Mouse (Mus musculus) retina, postnatal 1 day (tissue): Measurements from ENCODE around the gene Gm11444.

Experiments
- DNase-seq: peaks from one replicate; pipeline ENCODE4 v3.0.0-alpha.2; 2012

Gm11444 gene

DNA sequence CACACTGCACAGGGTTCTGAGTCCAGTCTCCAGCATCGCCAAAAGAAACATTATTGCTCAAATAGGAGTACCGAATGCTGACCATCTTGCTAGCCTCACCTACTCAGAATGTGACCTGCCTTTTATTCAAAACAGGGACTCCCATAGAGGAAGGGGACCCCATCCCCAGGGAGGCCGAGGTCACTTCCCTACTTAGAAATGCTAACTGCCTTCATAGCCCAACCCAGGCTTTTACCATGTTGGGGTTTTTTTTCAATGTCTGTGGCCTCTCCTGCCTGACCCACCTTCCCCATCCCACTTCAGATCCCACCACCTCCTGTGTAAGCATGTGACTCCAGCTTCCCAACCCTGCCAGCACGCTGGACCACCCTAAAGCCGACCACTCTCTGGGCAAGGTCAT lies 38.5 kb downstream of the Gm11444 start:
- no peak for DNase-seq

DNA sequence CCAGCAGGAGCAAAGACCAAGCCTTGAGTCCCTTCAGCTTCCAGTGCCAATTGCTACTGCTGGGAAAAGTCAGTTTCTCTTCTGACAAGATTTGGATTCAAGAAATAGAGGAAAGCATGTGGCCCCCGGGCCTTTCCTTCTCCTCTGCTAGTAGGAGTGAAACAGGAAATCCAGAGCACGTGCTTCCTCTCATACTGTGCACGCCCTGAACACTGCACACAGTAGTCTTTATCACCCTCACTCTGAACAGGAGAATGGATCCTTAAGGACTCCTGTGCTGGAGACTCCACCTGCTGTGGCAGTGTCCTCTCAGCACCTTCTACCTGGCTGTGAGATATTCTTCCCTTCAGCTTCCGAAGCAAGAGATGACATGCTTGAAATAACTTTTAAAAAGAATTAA lies 38.9 kb downstream of the Gm11444 start:
- DNase-seq = no peak

DNA sequence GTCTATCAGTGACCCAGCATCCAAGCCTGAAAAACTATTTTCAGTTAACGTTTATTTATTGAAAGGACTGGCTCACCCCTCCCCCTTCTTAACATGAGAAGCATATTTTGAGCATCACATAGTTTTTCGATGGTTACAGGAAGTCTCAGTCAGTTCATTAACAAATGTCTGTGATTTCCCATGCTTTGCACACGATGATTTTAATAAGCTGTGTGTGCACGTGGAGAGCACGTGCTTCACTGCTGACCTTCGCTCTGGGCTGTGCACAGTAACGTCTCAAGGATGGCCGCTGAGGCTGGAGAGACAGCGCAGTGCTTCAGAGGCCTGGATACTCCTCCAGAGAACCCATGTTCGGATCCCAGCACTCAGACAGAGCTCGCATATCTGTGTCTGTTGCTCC lies 42.8 kb downstream of the Gm11444 start:
- no peak for DNase-seq

DNA sequence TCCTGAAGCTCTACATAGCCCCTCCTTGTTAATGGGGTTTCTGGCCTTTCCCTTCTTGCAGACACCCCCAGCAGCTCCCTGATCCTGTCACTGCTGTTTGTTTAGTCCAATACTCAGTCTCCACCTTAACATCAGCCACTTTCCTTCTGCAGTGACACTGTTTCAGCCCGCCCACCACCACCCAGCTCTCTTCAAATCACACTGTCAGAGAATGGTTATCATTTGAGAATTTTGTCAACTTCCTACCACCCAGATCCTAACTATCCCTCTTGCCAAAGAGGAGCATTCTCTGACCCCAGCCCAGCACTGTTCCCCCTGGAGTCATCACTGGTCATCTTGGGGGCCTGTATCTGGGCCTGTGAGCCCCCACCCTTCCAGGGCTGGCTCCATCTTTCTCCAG lies 44.4 kb downstream of the Gm11444 start:
- no peak for DNase-seq

DNA sequence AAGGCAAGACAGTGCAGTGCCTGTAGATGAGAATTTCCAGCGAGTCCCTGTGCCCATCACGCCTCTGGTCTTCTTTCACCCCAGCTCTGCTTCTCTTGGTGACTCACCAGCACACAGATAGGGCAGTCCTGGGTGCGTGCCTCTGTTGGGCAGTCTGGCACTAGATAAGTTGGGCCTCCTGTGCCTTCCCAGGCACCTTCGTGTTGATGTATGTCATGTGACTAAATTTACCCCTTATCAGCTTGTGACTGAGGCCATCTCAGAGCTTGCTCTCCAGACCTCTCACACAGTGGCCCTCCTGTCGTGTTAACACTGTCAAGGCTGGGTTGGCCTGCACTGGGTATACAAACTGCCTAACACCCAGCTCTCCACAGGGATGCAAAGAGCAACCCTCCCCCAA lies 46.1 kb downstream of the Gm11444 start:
- no peak for DNase-seq

DNA sequence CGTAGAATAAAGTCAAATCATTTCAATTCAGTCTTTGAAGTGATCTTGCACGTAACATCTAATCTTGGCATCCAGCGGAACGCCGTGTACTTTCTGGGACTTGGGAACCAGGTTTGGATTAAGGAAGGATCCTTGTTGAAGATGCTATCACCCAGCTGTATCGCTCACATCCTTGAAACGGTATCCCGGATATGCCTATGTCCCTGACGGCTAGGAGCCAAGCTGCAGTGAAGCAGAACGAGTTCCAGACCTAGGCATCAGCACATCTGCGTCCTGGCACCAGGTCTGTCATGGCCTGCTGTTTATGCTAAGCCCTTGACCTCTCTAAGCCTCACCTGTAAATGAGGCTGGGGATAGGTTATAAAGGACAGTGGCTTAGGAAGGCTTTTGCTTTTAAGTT lies 49.8 kb downstream of the Gm11444 start:
- DNase-seq = no peak

DNA sequence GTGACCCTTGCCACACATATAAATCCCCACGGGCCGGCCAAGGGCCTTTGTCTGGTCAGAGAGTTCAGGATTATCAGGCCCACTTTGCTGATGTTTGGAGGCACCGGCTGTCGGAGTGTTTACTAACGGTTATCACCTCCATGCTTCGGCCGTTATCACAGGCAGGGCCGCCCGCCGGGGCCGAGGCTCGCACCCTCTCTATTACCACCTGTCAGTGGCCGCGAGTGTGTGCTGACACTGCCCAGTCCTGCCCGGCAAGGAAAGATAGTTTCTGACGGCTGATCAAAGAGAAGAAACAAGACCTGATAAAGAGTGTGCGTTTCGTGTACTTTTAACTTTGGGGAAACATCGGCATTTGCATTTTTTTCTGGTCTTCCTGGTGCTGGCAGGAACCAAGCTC lies 50.3 kb downstream of the Gm11444 start:
- DNase-seq = no peak

DNA sequence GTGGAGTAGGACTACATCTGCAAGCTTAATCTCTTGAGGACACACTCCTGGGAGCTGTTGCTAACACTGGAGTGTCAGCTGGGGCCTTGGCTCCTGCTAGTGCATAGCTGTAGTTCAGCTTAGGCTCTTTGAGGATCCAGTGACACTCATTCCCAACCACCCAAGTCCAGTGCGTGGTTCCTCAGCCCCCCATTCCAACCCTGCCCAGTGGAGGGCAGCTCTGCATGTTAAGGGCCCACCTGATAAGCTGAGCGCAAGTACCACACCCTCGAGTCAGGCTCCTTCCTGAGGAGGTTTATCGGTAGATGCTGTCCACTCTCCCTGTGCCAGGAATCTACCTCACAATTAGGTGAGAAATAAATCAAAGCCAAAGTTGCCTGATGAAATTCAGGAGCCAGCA lies 50.7 kb downstream of the Gm11444 start:
- DNase-seq = no peak
